Mouse (Mus musculus): ENCODE measurements around the gene 1700014D04Rik.

DNA sequence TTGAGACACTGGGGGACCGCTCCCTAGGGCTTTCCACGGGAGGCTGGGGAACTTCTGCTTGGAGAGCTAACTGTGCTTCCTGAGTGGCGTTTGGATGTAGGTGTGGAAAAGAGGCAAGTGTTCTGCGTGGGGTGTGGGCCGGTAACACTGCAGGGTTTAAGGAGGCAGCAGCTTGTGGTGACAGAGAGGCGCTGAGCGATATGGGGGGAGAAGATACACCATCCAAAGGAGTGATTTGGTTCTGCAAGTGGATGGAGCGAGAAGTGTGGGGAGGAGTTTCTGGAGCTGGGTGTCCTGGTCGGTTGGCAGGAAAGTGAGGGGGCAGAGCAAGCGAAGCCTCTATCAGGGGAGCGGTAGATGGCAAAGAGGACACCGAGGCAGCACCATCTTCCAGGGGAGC, 43.0 kb downstream of the 1700014D04Rik start:
- TF ChIP-seq CTCF (IDR thresholded peaks at IDR 0.05; ENCODE audit: insufficient read depth, low read length), result no peak
- TF ChIP-seq POLR2A (IDR thresholded peaks at IDR 0.05; ENCODE audit: borderline replicate concordance, extremely low read depth, low read depth, low read length), result no peak
